26 mouse cellular contexts compared by ENCODE assay signal in the genomic region with DNA sequence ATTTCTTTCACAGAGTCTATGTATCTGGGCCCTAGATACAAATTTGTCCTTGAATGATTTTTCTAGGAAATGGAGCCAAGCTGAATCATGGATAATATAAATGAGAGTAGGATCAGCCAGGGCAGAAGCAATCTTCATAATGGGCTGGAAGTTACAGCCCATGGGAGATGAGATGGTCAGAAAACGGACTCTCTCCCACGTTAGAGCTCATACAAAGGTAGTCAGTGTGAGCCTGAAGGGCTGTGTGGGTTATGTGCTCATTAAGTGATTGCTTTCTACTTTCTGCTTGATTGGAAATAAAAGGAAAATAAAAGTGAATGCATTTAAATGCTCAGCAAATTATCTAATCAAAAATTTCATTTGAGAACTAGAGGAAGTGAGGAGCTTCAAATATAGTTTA.
"Had no signal": no experiment of that assay in that cellular context is flagged by ENCODE, and none has a peak within 500 bp of the region (broad histone marks: within the 10 kb centered on the region; RNA-seq: fewer than 3 reads in every experiment).

No protein-coding gene starts in this region.

- H3K9ac ChIP-seq: heart, embryonic 12.5 days; hindbrain, embryonic 12.5 days; hindbrain, embryonic 14.5 days; intestine, embryonic 15.5 days; limb, embryonic 13.5 days; limb, embryonic 15.5 days; liver, embryonic 12.5 days; liver, embryonic 14.5 days had no signal

- H3K27ac ChIP-seq: heart, embryonic 10.5 days; hindbrain, embryonic 10.5 days; hindbrain, embryonic 12.5 days; hindbrain, embryonic 14.5 days; intestine, embryonic 15.5 days; limb, embryonic 13.5 days; limb, embryonic 15.5 days; liver, embryonic 12.5 days; liver, embryonic 14.5 days had no signal

- H3K27me3 ChIP-seq: heart, embryonic 12.5 days; hindbrain, embryonic 12.5 days; intestine, embryonic 15.5 days; limb, embryonic 13.5 days; limb, embryonic 15.5 days; liver, embryonic 12.5 days had no signal

- H3K4me1 ChIP-seq: heart, embryonic 10.5 days; heart, embryonic 12.5 days; hindbrain, embryonic 10.5 days; hindbrain, embryonic 12.5 days; intestine, embryonic 15.5 days; limb, embryonic 13.5 days; limb, embryonic 15.5 days; liver, embryonic 12.5 days had no signal

- DNase-seq: gastrocnemius, postnatal 10 days; gastrocnemius, postnatal 25 days; heart, adult 18-20 months; heart, postnatal 10 days; heart, postnatal 4 days; kidney, adult 18-20 months; kidney, adult 8-10 months; kidney, postnatal 10 days; kidney, postnatal 25 days; kidney, postnatal 4 days; layer of hippocampus, adult 9-11 months; layer of hippocampus, postnatal 36 days; left cerebral cortex, postnatal 4 days had no signal

- H3K4me2 ChIP-seq: heart, embryonic 12.5 days; hindbrain, embryonic 12.5 days; hindbrain, embryonic 14.5 days; intestine, embryonic 15.5 days; limb, embryonic 13.5 days; limb, embryonic 15.5 days; liver, embryonic 12.5 days had no signal

- H3K9me3 ChIP-seq: heart, embryonic 10.5 days; heart, embryonic 12.5 days; hindbrain, embryonic 10.5 days; hindbrain, embryonic 12.5 days; intestine, embryonic 15.5 days; limb, embryonic 13.5 days; limb, embryonic 15.5 days; liver, embryonic 12.5 days had no signal

- H3K36me3 ChIP-seq: heart, embryonic 10.5 days; heart, embryonic 12.5 days; hindbrain, embryonic 10.5 days; hindbrain, embryonic 12.5 days; intestine, embryonic 15.5 days; limb, embryonic 13.5 days; limb, embryonic 15.5 days; liver, embryonic 12.5 days had no signal

- ATAC-seq: hindbrain, embryonic 16.5 days; inflammation-experienced regulatory T-cells, adult 6 months; intestine, embryonic 15.5 days; intestine, postnatal 0 days; liver, embryonic 12.5 days had no signal

- H3K4me3 ChIP-seq: heart, embryonic 10.5 days; heart, embryonic 12.5 days; hindbrain, embryonic 10.5 days; hindbrain, embryonic 12.5 days; intestine, embryonic 15.5 days; limb, embryonic 13.5 days; limb, embryonic 15.5 days; liver, embryonic 12.5 days had no signal
